Mouse (Mus musculus): Measurements from ENCODE around the gene Nccrp1. TPM values are rescaled to one million over a fixed set of nuclear protein-coding genes. Genes with fewer than 3 reads are reported as not detected.

Gene Nccrp1
- polyA plus RNA-seq, 1 experiment, result 1.0 TPM

DNA sequence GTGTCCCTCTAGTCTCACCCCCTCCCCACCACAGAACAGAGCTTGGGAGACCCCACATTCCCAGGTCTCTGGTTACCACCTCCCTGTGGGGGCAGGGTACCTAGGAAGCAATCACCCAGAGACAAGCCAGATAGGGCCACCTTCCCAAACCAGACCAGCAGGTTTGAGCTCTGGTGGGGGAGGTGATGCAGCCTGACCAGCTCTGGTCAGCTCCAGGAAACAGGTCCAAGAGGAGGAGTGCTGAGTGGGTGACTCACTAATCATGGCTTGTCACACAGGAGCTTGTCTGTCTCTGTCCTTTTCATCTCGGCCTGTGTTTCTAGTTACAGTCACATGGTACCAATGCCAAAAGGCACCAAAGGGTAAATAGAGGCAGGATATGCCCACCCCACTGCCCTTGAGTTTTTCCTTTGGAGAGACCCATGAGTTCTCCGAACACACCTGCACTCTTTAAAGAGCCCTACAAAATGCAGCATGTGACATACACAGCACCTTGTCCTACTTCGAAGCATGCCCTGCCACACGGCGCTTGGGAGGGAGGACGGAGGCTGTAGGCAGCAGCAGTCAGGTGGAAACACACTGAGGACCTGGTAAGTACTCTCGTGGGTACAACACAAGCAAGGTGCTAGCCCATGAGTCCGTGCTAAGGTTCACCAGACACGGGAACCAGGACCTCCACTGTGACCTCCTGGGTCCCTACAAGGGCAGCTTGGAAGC is 30.9 kb upstream of the Nccrp1 start:
- no peak for DNase-seq (ENCODE audit: low read depth in 1 of 2, low spot score in 2 of 2)
- no peak overlapping the region for H3K4me3 ChIP-seq (ENCODE audit: extremely low read depth, insufficient read depth, insufficient read length)
- no peak overlapping the region for H3K27ac ChIP-seq (ENCODE audit: insufficient read depth, low read length)
- TF ChIP-seq POLR2A (IDR thresholded peaks at IDR 0.05; ENCODE audit: low read depth, low read length) (no peak), CTCF (IDR thresholded peaks at IDR 0.05; ENCODE audit: extremely low read depth, insufficient read depth, insufficient read length, insufficient replicate concordance) (no peak)
- H3K27me3 ChIP-seq (ENCODE audit: control insufficient read depth, insufficient read depth, low read length), result no peaks in the 10 kb centered on the region
- H3K36me3 ChIP-seq (ENCODE audit: control insufficient read depth, insufficient read depth, low read length), result no peaks in the 10 kb centered on the region
- H3K4me1 ChIP-seq (ENCODE audit: control insufficient read depth, insufficient read depth, insufficient read length), result peaks cover 3% of the 10 kb centered on the region; the same call in 1 of the 2 replicates
- WGBS, result 91% methylated on average over 9 of the region's 9 CpGs

DNA sequence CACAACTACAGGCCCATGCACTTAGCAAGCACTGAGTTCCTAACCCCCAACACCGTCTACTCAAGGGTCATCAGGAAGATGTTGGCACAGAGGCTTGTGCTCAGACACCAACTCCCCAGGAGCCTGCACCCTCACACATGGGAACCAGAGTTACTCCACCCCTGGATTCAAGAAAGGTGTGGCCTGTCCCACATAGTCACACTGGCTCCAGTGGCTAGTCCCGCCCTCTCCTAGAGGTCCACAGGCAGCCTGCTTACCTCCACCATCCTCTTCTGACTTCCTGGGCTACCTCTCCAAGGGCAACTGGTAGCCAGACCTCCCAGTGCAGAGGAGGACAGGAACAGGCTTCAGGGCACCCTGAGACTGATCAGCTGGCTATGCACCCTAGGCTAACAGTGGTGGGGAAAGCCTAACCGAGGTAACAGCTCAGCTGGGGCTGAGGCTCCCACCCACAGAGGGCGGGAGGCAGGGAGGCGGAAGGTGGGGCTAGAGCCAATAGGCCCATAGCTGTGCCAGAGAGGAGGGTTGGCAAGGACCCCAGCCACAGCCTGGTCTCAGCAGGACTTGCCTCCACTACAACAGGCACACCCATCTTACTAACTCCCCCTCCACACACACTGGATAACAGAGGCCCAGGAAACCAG is 29.3 kb upstream of the Nccrp1 start:
- no peaks in the 10 kb centered on the region for H3K27me3 ChIP-seq (ENCODE audit: control insufficient read depth, insufficient read depth, low read length)
- no peak for TF ChIP-seq POLR2A (IDR thresholded peaks at IDR 0.05; ENCODE audit: low read depth, low read length)
- WGBS, result 71% methylated on average over 5 of the region's 5 CpGs
- DNase-seq (ENCODE audit: low read depth in 1 of 2, low spot score in 2 of 2), result no peak
- no peak overlapping the region for H3K27ac ChIP-seq (ENCODE audit: insufficient read depth, low read length)
- H3K4me1 ChIP-seq (ENCODE audit: control insufficient read depth, insufficient read depth, insufficient read length), result peaks cover 3% of the 10 kb centered on the region; the same call in 1 of the 2 replicates
- no peaks in the 10 kb centered on the region for H3K36me3 ChIP-seq (ENCODE audit: control insufficient read depth, insufficient read depth, low read length)
- no peak overlapping the region for H3K4me3 ChIP-seq (ENCODE audit: extremely low read depth, insufficient read depth, insufficient read length)

DNA sequence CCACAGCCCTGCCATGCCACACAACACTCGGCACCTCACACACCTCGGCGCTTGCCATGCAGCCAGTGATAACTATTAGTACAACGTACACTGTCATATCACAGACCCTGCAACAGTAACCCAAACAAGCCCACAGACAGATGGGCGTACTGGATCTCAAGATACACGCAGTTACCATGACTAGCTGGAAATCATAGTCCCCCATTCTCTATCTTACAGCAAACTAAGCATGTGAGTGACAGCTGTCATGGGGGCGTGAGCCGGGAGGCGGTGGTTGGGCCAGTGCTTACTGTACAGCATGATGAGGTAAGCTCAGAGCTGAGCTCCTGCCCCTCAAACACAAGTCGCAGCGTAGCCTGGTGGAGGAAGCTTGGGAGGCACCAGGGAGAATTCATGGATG is 28.5 kb upstream of the Nccrp1 start:
- Histone ChIP-seq H3K36me3 (ENCODE audit: control insufficient read depth, insufficient read depth, low read length) (no peaks in the 10 kb centered on the region), H3K4me1 (ENCODE audit: control insufficient read depth, insufficient read depth, insufficient read length) (peaks cover 3% of the 10 kb centered on the region; the same call in 1 of the 2 replicates), H3K27me3 (ENCODE audit: control insufficient read depth, insufficient read depth, low read length) (no peaks in the 10 kb centered on the region), H3K27ac (ENCODE audit: insufficient read depth, low read length) (no peak overlapping the region), H3K4me3 (ENCODE audit: extremely low read depth, insufficient read depth, insufficient read length) (no peak overlapping the region)
- 86% methylated on average over 11 of the region's 11 CpGs for WGBS
- DNase-seq (ENCODE audit: low read depth in 1 of 2, low spot score in 2 of 2), result no peak
- TF ChIP-seq POLR2A (IDR thresholded peaks at IDR 0.05; ENCODE audit: low read depth, low read length), result no peak
- TF ChIP-seq CTCF (IDR thresholded peaks at IDR 0.05; ENCODE audit: extremely low read depth, insufficient read depth, insufficient read length, insufficient replicate concordance), result no peak

DNA sequence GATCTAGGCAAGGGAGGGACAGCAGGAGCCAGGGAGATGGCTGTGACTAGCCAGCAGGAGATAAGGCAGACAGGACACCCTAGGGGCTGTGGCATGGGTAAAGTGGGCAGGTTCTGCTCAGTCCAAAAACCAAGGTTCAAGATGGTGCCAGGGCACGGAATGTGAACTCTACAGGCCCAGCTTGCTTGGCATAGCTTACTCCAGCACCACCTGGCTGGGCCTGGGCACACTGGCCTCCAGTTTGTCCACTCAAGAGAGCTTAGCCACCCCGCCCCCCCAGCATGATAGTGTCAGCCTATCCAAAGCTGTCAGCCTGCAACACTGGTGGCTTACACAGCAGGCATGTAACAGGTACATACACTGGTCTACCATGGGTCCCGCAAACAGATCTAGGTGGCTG is 26.2 kb upstream of the Nccrp1 start:
- no peaks in the 10 kb centered on the region for H3K27me3 ChIP-seq (ENCODE audit: control insufficient read depth, insufficient read depth, low read length)
- WGBS, result 89% methylated on average over 3 of the region's 3 CpGs
- H3K4me3 ChIP-seq (ENCODE audit: extremely low read depth, insufficient read depth, insufficient read length), result no peak overlapping the region
- no peaks in the 10 kb centered on the region for H3K4me1 ChIP-seq (ENCODE audit: control insufficient read depth, insufficient read depth, insufficient read length)
- H3K27ac ChIP-seq (ENCODE audit: insufficient read depth, low read length), result no peak overlapping the region
- no peak for DNase-seq (ENCODE audit: low read depth in 1 of 2, low spot score in 2 of 2)
- TF ChIP-seq POLR2A (IDR thresholded peaks at IDR 0.05; ENCODE audit: low read depth, low read length) (no peak), CTCF (IDR thresholded peaks at IDR 0.05; ENCODE audit: extremely low read depth, insufficient read depth, insufficient read length, insufficient replicate concordance) (no peak)
- H3K36me3 ChIP-seq (ENCODE audit: control insufficient read depth, insufficient read depth, low read length), result 0 out of 2 replicates have a peak, but pooled peaks cover 1% of the 10 kb centered on the region

DNA sequence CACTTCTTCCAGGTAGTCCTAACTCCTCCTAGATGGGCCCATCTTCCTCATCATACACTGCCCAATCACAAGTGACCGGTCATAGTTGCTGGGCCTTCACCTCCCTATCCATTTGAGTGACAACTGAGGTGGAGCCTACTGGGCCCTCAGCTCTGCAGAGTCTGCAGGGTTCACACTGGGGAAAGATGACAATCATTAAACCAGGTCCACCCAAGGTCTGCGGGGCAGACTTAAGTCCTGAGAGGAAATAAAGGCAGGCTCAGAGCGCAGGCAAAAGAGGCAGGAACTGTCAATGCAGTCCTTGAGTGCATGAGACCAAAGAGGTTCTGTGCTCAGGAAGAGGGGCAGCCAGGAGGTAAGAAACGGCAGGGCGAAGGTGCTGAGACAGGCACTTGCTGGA is 25.6 kb upstream of the Nccrp1 start:
- 89% methylated on average over 5 of the region's 5 CpGs for WGBS
- DNase-seq (ENCODE audit: low read depth in 1 of 2, low spot score in 2 of 2), result no peak
- Histone ChIP-seq H3K27ac (ENCODE audit: insufficient read depth, low read length) (no peak overlapping the region), H3K27me3 (ENCODE audit: control insufficient read depth, insufficient read depth, low read length) (no peaks in the 10 kb centered on the region), H3K4me1 (ENCODE audit: control insufficient read depth, insufficient read depth, insufficient read length) (no peaks in the 10 kb centered on the region), H3K4me3 (ENCODE audit: extremely low read depth, insufficient read depth, insufficient read length) (no peak overlapping the region), H3K36me3 (ENCODE audit: control insufficient read depth, insufficient read depth, low read length) (peaks cover 3% of the 10 kb centered on the region; the same call in 1 of the 2 replicates)
- TF ChIP-seq POLR2A (IDR thresholded peaks at IDR 0.05; ENCODE audit: low read depth, low read length), result no peak
- no peak for TF ChIP-seq CTCF (IDR thresholded peaks at IDR 0.05; ENCODE audit: extremely low read depth, insufficient read depth, insufficient read length, insufficient replicate concordance)

DNA sequence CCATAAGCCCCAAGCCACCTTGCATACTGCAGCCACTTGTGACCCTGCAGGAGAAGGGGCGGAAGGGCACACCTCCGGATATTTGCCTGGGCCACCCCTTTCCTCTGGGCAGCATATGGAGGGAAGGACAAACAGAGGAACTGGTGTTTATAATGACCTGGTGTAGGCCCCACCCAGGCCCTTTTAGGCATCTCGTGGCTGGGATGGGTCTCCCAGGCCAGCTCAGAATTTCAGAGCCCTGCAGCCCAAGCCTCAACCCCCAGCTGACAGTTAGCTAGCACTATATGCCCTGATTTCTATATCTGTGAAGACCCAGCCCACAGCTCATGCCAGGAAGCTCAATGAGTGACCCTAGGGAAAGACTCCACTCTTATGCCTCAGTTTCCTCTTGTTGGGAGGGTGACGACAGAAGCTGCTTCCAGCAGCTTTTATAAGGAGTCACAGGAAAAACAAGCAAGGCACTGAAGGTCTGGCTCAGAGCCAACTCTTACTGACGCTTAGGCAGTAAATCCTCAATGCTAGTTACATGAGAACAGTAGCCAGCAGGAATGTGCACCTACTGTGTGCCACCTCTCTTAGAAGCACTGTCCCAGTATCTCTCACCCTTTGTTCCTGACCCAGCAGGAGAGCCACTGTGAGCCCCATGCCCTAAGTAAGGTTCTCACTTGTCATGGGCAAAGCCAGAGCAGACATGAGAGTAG is 24.1 kb upstream of the Nccrp1 start:
- no peak for TF ChIP-seq POLR2A (IDR thresholded peaks at IDR 0.05; ENCODE audit: low read depth, low read length)
- no peak for TF ChIP-seq CTCF (IDR thresholded peaks at IDR 0.05; ENCODE audit: extremely low read depth, insufficient read depth, insufficient read length, insufficient replicate concordance)
- Histone ChIP-seq H3K36me3 (ENCODE audit: control insufficient read depth, insufficient read depth, low read length) (peaks cover 8% of the 10 kb centered on the region), H3K4me1 (ENCODE audit: control insufficient read depth, insufficient read depth, insufficient read length) (no peaks in the 10 kb centered on the region), H3K27ac (ENCODE audit: insufficient read depth, low read length) (no peak overlapping the region), H3K4me3 (ENCODE audit: extremely low read depth, insufficient read depth, insufficient read length) (no peak overlapping the region), H3K27me3 (ENCODE audit: control insufficient read depth, insufficient read depth, low read length) (no peaks in the 10 kb centered on the region)
- WGBS, result 57% methylated on average over 5 of the region's 5 CpGs
- DNase-seq (ENCODE audit: low read depth in 1 of 2, low spot score in 2 of 2), result no peak
